Mouse (Mus musculus): ENCODE results near the gene Klf16.

DNA sequence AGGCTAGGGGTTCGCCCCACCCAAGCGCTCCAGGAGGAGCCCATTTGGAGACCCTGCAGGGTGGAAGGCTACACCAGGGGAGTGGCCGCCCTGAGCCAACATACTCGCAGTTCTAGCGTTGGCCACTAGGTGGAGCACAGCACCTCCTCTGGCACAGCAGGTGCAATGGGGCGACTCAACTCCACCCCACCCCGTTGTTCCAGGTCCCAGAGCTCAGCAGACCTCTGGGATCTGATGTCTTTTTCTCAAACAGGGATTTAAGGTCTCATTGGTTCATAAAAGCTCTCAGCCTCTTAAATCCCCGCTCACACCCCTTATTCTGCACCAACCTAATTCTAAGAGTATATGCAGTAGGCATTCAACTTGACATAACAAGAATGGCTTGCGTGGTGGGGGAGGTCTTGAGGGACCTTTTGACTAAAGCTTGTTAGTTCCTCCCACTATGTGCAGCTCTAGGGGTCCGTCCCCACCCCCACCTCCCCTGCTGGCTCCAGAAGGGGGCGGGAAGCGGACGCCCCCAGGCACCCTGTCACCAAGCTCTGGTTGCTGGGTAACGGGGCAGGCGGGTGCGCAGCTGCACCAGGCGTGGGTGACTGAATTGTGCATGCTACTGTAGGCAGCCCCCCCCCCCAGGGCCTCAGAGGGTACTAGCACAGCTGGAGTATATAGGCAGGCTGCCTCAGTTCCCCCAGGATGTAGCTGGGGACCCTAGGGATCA lies 10.6 kb downstream of the Klf16 start:
- TF ChIP-seq POLR2A (IDR thresholded peaks at IDR 0.05; ENCODE audit: low read depth, low read length) (no peak), CTCF (conservative IDR thresholded peaks at IDR 0.05; ENCODE audit: insufficient read depth, insufficient read length, low read depth, low read length) (peak; percentile 94)

Measured in kidney, adult 2 months (tissue).